Mouse (Mus musculus): ENCODE measurements around the gene Clcnkb.
A peak's percentile ranks its signal among the peaks of the same experiment; 100 is the strongest.

Clcnkb gene

GRCm38 (mm10) chr4:141405314-141405622 lies 10.5 kb downstream of the Clcnkb start:
- DNase-seq (ENCODE audit: low spot score): no peak

- peak; percentile 92 for DNase-seq (ENCODE audit: low spot score)
Observed at GRCm38 (mm10) chr4:141404518-141405313, 11.1 kb downstream of the Clcnkb start.

DNA sequence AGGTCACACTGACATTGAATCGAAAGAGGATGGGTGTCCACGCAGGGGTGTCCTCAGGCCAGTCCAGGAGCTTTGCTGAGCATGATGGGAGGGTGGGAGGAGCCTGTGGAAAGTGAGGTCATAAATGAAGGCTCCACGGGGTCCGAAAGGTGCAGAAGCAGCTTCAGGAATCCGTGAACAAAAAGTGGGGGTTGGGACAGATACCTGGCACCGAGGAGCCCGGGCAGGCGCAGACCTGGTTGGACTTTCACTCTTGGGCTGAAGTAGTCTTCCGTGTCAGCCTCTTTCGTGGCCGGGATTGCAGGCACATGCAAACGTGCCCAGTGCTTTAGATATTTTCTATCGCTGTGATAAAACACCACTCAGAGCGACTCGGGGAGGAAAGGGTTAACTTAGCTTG lies 15.6 kb downstream of the Clcnkb start:
- DNase-seq (ENCODE audit: low spot score): no peak

- DNase-seq (ENCODE audit: low spot score): no peak
Observed at GRCm38 (mm10) chr4:141398545-141398944, 17.3 kb downstream of the Clcnkb start, which contains the start of gene Clcnka. Gene Clcnka, minus strand, starts transcription at chr4:141398724.

DNA sequence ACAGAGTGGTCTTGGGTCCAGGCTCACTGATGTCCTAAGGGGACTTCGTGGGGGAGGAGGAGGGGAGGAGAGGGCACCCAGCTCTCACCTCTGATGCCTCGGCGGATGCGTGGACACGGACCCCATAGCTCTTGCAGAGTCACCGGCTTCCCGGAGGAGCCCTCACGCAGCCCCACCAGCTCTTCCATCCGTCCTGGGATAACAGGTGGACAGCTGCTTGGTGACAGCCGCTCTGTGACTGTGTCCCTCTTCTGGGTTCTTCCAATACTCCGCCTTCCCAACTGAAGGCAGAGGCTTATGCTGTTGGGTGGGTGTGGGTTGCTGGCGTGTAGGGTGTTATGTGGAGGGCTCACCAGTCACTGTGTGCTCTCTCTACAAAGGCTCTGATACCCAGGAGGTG lies 18.0 kb downstream of the Clcnkb start:
- DNase-seq (ENCODE audit: low spot score): no peak

GRCm38 (mm10) chr4:141394751-141395150 lies 21.1 kb downstream of the Clcnkb start:
- DNase-seq (ENCODE audit: low spot score): no peak

GRCm38 (mm10) chr4:141391293-141391692 lies 24.5 kb downstream of the Clcnkb start:
- no peak for DNase-seq (ENCODE audit: low spot score)

- DNase-seq (ENCODE audit: low spot score): no peak
Observed at GRCm38 (mm10) chr4:141389366-141390150, 26.3 kb downstream of the Clcnkb start.

GRCm38 (mm10) chr4:141387933-141388332 lies 27.9 kb downstream of the Clcnkb start:
- DNase-seq (ENCODE audit: low spot score): no peak

GRCm38 (mm10) chr4:141387093-141387784 lies 28.6 kb downstream of the Clcnkb start:
- DNase-seq (ENCODE audit: low spot score): peak; percentile 76

DNA sequence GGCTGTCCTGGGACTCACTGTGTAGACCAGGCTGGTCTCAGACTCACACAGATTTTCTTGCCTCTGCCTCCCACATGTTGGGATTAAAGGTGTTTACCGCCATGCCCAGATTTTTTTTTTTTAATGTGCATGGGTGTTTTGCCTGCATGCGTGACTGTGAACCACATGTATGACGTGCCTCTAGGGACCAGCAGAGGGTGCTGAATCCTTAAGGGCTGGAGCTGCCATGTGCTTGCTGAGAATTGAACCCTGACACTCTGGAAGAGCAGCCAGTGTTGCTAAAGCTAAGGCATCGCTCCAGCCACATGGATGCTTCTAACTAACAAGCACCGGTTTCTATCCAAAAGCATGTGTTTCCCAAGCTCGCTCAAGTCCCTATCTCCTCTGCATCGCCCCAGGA lies 29.7 kb downstream of the Clcnkb start:
- DNase-seq (ENCODE audit: low spot score): no peak

GRCm38 (mm10) chr4:141385275-141385674 lies 30.5 kb downstream of the Clcnkb start:
- peak; percentile 35 for DNase-seq (ENCODE audit: low spot score)

DNA sequence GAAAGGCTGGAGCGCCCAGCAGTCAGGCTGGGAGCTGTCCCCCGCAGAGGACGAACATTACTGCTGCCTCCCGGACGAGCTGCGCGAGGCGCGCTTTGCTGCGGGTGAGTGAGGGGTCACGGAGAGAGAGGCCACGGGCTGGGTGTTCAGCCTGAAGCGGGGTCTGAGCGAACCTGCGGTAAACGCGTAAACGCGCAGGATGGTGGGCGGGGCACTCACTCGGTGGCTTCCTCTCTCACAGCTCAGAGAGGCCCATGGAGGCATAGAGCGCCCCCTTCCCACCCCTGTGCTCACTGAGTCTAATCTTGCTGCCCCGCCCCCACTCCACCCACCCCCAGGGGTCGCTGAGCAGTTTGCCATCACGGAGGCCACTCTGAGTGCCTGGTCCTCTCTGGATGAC lies 33.4 kb downstream of the Clcnkb start:
- DNase-seq (ENCODE audit: low spot score): no peak

DNA sequence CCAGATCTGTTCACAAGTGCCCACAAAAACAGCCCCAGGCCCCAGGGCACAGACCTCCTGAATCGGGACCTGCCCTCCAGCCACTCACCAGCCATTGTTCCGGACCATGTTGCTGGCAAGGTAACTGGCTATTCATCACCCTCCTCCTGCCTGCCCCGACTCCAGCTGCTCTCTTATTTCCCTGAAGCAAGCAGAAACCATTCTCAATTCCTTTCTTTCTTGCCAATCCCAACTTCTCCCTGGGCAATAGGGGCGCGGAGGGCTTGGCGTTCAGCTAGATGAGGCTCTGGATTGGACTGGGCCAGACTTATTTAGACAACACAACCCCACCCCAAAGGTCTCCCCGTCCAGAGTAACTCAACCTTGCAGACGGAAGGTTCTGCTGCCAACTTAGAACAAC lies 36.1 kb downstream of the Clcnkb start:
- DNase-seq (ENCODE audit: low spot score): no peak

DNA sequence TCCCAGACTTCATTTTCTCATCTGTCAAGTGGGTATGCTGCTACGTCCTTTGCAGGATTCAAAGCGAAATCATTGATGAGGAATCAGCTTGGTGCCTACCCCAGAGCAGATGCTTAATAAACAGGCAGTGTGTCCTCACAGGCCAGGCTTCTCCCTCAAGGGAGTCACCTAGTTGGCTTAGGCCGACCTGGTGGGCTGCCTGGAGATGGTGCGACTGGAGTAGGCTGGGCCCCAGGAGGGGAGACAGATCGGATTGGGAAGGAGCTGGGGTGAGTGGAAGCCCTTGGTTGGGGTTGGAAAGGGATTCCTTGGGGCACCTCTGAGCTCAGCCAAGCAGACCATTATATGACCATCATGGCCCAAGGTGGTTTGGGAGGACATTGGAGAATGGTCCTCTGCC lies 43.4 kb downstream of the Clcnkb start:
- DNase-seq (ENCODE audit: low spot score): no peak

DNA sequence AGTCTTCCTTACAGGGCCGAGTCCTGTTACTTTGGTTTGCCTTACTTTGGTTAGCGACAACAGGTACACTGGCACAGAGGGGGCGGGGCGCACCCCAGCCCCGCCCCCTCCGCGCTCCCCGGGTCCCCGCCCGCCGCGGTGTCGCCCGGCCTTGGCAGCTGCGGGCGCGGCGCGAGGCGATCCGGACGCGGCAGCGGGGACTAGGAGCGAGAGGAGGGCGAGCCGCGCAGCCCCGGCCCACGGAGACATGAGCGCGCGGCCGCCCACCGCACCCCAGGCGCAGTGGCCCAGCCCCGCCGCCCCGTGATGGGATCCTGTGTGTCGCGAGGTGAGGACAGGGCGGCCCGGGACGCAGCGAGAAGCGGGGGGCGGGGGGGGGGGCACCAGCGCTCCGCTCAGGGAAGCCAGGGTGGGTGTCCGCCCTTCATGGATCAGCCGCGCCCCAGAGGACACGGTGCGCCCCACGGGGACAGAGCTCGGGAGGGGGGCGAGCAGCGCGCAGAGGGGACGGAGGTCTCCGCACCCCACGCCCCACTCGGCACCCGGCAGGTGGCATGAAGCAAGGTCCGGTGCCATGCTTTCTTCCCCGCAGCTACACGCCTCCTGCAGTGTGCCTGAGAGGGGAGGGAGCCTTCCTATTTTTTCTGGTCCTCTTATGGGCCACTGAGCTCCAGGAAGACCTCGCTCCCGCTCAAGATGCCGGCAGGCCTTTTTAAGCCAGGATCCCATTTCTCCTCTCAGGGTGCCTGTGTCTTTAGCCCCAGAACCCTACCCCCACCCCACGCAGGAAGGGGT lies 47.6 kb downstream of the Clcnkb start, which contains the start of gene Fam131c:
Gene Fam131c, plus strand, starts transcription at position 224 of the 795 bp plus-strand sequence.
- no peak for DNase-seq (ENCODE audit: low spot score)

GRCm38 (mm10) chr4:141365876-141366275 lies 49.9 kb downstream of the Clcnkb start:
- no peak for DNase-seq (ENCODE audit: low spot score)

GRCm38 (mm10) chr4:141365126-141365525 lies 50.7 kb downstream of the Clcnkb start:
- no peak for DNase-seq (ENCODE audit: low spot score)

- peak; percentile 78 for DNase-seq (ENCODE audit: low spot score)
Observed at GRCm38 (mm10) chr4:141362937-141363548, 52.8 kb downstream of the Clcnkb start.

- no peak for DNase-seq (ENCODE audit: low spot score)
Observed at GRCm38 (mm10) chr4:141360846-141361245, 55.0 kb downstream of the Clcnkb start.

- DNase-seq (ENCODE audit: low spot score): no peak
Observed at GRCm38 (mm10) chr4:141359222-141359621, 56.6 kb downstream of the Clcnkb start.
